Mouse (Mus musculus): ENCODE results near the gene Nap1l1.

DNA sequence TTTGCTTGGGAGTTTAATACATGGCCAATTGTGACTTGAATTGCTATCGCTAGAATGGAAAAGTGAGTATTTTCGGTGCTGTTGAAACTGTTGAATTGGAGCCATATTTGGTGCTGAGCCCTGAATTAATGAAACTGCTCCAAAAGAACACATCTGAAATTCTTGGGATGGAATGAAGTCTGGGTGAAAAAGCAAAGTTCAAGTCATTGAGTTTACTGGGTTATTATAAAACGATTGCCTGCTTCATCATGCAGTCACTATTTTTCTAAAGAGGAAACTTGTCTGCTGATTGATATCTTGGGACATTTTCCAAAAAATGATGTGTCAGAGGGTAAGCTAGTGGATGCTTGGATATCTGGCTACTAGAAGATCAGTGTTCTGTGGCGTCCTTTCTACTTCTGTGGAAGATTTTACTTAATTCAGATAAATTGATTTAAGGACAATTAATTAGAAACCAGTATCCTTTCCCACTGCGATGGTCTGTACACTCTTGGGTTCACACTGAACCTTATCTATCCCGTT lies 4.0 kb downstream of the Nap1l1 start:
- TF ChIP-seq CTCF (conservative IDR thresholded peaks at IDR 0.05; ENCODE audit: insufficient read depth, insufficient read length, low read depth, low read length) (no peak), POLR2A (IDR thresholded peaks at IDR 0.05; ENCODE audit: low read depth, low read length) (no peak)
